Mouse (Mus musculus): ENCODE measurements around the gene Gpc4. TPM values are rescaled to one million over a fixed set of nuclear protein-coding genes. Genes with fewer than 3 reads are reported as not detected.

Gene Gpc4
- polyA plus RNA-seq, 1 experiment from 2014 or later, result 28.7 TPM

DNA sequence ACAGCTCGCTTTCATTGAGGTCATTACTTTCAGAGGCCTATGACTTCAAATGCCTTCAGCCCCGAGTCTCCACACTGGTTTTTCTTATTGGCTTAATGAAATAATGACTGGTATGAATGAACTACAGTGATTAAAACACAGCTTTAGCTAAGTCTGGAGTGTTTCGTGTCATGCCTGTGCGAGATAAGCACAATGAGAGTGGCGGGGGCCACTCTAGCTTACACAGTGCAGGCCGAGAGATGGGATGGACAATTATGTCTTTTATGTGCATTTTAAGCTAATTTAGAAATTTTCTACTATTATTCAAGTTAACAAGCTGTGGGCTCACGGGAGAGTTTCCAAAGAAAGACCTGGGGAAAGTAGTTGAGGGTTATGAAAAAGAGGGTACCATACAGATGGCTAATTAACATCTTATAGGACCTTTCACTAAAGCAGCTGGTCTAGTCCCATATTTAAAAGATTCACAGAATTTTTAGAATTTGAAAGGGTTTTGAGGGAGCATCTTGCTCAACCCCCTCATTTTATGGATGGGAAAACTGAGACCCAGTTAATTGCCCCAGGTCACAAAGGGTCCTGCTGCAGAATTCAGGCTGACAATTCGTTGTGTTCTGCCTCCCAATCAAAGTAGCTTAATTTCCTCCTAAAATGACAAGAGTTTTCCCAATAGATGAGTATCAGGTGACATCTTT is 78.0 kb downstream of the Gpc4 start:
- Histone ChIP-seq H3K9ac (no peak overlapping the region), H3K27ac (no peak overlapping the region), H3K4me2 (no peak overlapping the region), H3K9me3 (no peaks in the 10 kb centered on the region), H3K36me3 (no peaks in the 10 kb centered on the region), H3K4me1 (no peaks in the 10 kb centered on the region), H3K27me3 (replicated peaks) (no peaks in the 10 kb centered on the region), H3K4me3 (replicated peaks) (no peak overlapping the region)
- no peak for ATAC-seq (ENCODE audit: insufficient read depth, low FRiP score, low read depth)
- WGBS, result 82% methylated on average over 8 of the region's 8 CpGs

DNA sequence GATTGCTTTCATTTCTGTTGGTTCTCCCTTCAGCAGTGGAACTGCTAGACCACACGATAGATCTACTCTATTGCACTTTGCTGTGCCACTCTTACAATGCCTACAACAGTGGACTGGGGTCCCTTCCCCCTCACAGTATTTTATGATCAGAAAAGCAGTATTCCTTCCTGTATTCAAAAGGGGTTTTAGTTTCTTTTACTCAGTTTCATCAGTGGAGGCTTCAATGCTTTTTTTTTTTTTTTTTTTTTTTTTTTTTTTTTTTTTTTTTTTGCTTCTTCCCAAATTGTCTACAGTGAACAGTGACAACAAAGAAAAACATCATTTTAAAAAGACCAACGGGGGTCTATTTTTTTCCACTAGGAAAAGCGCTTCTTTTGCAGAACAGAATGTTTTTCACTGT is 81.5 kb downstream of the Gpc4 start:
- 72% methylated on average over 3 of the region's 3 CpGs for WGBS
- ATAC-seq (ENCODE audit: insufficient read depth, low FRiP score, low read depth), result no peak
- no peak overlapping the region for H3K4me3 ChIP-seq (replicated peaks)
- no peaks in the 10 kb centered on the region for H3K9me3 ChIP-seq
- no peak overlapping the region for H3K9ac ChIP-seq
- H3K27ac ChIP-seq, result no peak overlapping the region
- H3K4me1 ChIP-seq, result no peaks in the 10 kb centered on the region
- no peaks in the 10 kb centered on the region for H3K36me3 ChIP-seq
- H3K4me2 ChIP-seq, result no peak overlapping the region
- H3K27me3 ChIP-seq (replicated peaks), result no peaks in the 10 kb centered on the region

DNA sequence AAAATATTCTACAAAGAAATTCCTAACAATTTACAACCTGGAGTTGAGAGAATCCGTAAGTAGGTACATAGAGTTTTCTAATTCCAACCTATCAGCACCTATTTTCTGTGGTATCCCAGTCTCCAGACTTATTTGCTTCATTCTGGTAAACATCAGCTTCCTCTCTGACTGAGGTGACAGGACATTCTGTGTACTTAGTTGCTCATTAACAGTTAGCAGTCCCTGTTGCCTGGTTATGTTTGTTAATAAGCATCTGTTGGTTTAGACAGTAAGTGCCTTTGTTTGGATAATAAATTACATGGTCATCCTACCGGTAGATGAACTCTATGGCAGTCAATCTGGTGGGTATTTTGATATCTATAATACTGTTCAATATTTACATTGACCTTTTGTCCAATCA is 92.6 kb downstream of the Gpc4 start:
- H3K9me3 ChIP-seq, result no peaks in the 10 kb centered on the region
- no peak overlapping the region for H3K4me3 ChIP-seq (replicated peaks)
- H3K36me3 ChIP-seq, result no peaks in the 10 kb centered on the region
- H3K27me3 ChIP-seq (replicated peaks), result no peaks in the 10 kb centered on the region
- H3K4me2 ChIP-seq, result no peak overlapping the region
- WGBS, result 63% methylated on average over 2 of the region's 2 CpGs
- ATAC-seq (ENCODE audit: insufficient read depth, low FRiP score, low read depth), result no peak
- no peak overlapping the region for H3K27ac ChIP-seq
- no peaks in the 10 kb centered on the region for H3K4me1 ChIP-seq
- H3K9ac ChIP-seq, result no peak overlapping the region

DNA sequence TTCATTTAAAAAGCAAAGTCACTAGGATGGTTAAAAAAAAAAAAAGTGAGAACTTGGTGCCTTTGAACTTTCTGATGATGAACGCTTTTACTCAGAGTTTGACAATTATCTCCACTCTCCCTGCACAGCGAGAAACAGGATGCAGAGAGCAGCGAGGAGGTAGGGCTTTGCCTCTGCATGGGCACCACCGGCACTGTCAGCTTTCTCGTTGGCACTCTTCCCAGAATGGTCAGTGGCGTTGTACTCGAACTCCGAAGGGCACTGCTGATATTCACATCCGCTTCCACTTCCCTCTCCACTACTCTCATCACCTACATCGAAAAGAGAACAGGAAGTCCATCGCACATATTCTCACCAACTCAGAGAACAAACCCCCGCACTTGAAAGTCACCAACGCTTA is 111.6 kb downstream of the Gpc4 start:
- Histone ChIP-seq H3K9me3 (no peaks in the 10 kb centered on the region), H3K9ac (no peak overlapping the region), H3K4me1 (no peaks in the 10 kb centered on the region), H3K4me2 (no peak overlapping the region), H3K27ac (no peak overlapping the region), H3K36me3 (no peaks in the 10 kb centered on the region), H3K4me3 (replicated peaks) (no peak overlapping the region), H3K27me3 (replicated peaks) (no peaks in the 10 kb centered on the region)
- no peak for ATAC-seq (ENCODE audit: insufficient read depth, low FRiP score, low read depth)
- 69% methylated on average over 13 of the region's 13 CpGs for WGBS

DNA sequence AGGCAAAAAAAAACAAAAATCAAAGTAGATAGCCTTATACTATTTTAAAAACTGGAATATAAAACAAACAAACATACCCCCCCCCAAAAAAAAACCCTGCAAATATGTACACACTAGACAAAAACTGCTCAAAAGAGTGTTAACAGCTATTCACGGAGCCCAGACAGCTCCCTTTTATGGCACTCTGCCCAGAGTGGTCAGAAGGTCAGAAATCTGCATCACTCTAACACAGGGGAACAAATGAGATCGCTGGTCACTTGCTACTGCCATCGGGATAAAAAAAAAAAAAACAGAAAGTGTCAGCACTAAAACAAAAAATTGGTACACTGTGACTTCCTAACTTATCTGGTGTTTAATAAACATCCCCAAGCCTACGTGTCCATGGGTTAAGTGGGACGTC is 113.0 kb downstream of the Gpc4 start:
- no peaks in the 10 kb centered on the region for H3K27me3 ChIP-seq (replicated peaks)
- H3K9ac ChIP-seq, result no peak overlapping the region
- H3K36me3 ChIP-seq, result no peaks in the 10 kb centered on the region
- H3K4me3 ChIP-seq (replicated peaks), result no peak overlapping the region
- H3K4me1 ChIP-seq, result no peaks in the 10 kb centered on the region
- H3K9me3 ChIP-seq, result no peaks in the 10 kb centered on the region
- H3K27ac ChIP-seq, result no peak overlapping the region
- WGBS, result 51% methylated on average over 5 of the region's 5 CpGs
- no peak for ATAC-seq (ENCODE audit: insufficient read depth, low FRiP score, low read depth)
- no peak overlapping the region for H3K4me2 ChIP-seq

DNA sequence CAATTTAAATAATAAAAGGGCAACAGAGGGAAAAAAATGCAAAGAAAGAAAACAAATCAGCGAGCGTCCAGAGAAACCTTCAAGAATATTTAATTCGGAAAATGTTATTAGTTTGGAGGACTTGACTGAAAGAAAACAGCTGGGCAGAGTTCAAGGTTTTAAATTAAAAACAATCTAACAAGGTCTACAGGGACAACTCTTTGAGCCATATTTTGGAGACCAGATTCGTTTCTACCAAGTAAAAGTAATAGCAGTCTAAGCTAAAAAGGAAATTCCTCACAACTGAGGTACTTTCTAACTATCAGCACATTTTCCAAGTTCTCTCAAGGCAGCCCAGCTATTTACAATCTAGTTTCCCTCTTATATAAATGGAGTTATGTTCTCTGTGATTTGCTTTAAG is 114.1 kb downstream of the Gpc4 start:
- no peak overlapping the region for H3K4me2 ChIP-seq
- H3K27ac ChIP-seq, result no peak overlapping the region
- no peaks in the 10 kb centered on the region for H3K27me3 ChIP-seq (replicated peaks)
- WGBS, result 52% methylated on average over 4 of the region's 4 CpGs
- no peak for ATAC-seq (ENCODE audit: insufficient read depth, low FRiP score, low read depth)
- no peak overlapping the region for H3K9ac ChIP-seq
- H3K36me3 ChIP-seq, result no peaks in the 10 kb centered on the region
- H3K4me3 ChIP-seq (replicated peaks), result no peak overlapping the region
- H3K4me1 ChIP-seq, result no peaks in the 10 kb centered on the region
- H3K9me3 ChIP-seq, result no peaks in the 10 kb centered on the region

DNA sequence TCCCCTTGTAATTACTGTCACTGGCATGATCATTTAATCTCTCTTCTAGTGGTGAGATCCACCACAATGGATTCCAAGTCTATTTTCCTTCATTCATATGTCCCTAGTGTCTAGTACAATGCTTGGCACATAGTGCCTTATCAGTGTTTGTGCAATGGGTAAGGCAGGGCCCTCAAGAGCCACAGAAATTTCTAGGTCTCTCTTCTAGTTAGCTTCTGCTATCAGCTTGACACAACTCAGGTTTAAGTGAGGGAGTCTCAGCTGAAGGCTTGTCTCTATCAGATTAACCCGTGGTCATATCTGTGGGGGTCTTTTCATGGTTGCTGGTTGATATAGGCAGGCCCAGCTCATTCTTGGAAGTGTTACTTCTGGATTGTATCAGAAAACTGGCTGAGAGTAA is 125.2 kb downstream of the Gpc4 start:
- Histone ChIP-seq H3K36me3 (no peaks in the 10 kb centered on the region), H3K4me2 (no peak overlapping the region), H3K27ac (no peak overlapping the region), H3K4me1 (no peaks in the 10 kb centered on the region), H3K9me3 (no peaks in the 10 kb centered on the region), H3K4me3 (replicated peaks) (no peak overlapping the region), H3K27me3 (replicated peaks) (no peaks in the 10 kb centered on the region), H3K9ac (no peak overlapping the region)
- ATAC-seq (ENCODE audit: insufficient read depth, low FRiP score, low read depth), result no peak
- 63% methylated on average over 1 of the region's 1 CpGs for WGBS

DNA sequence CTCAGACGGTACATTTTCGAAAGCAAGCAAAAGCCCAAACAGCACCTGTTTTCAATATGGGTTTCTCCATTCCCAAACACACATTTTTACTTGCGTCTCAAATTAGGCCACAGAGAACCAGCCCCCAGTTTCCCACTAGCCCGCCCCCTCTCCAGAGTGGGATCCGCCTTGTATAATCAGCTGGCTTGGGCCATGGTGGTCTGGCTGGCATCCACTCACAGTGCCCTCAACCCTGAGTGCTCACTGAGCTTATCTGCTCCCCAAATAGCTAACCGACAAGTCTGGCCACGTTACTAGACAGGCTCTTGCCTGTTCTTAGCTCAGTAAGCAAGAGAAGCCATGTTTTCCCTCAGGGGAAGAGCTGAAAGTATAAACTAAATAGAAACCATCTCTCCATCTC is 134.9 kb downstream of the Gpc4 start:
- H3K4me3 ChIP-seq (replicated peaks), result no peak overlapping the region
- no peaks in the 10 kb centered on the region for H3K4me1 ChIP-seq
- H3K36me3 ChIP-seq, result no peaks in the 10 kb centered on the region
- H3K27ac ChIP-seq, result no peak overlapping the region
- no peak overlapping the region for H3K4me2 ChIP-seq
- no peak overlapping the region for H3K9ac ChIP-seq
- H3K27me3 ChIP-seq (replicated peaks), result no peaks in the 10 kb centered on the region
- no peaks in the 10 kb centered on the region for H3K9me3 ChIP-seq
- WGBS, result 76% methylated on average over 7 of the region's 7 CpGs
- no peak for ATAC-seq (ENCODE audit: insufficient read depth, low FRiP score, low read depth)

DNA sequence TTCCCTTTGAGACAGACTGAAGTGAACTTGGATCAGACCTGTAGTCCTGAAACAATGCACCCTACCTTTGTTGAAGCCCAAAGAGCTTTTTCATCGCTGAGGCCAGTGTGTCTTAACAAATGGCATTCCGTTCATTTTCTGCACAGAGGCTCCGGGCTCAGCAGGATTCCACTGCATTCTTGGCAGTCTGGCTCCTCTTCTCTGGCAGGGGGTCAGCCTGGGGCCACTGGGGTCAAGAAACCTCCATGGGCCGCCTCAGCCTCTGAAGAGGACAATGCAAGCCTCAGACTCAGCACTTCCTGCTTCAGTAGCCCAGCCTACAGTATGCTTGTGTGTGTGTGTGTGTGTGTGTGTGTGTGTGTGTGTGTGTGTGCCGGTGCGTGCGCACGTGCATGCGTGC is 147.4 kb downstream of the Gpc4 start:
- Histone ChIP-seq H3K27me3 (replicated peaks) (no peaks in the 10 kb centered on the region), H3K4me1 (no peaks in the 10 kb centered on the region), H3K9me3 (no peaks in the 10 kb centered on the region), H3K4me2 (no peak overlapping the region), H3K27ac (no peak overlapping the region), H3K4me3 (replicated peaks) (no peak overlapping the region), H3K36me3 (no peaks in the 10 kb centered on the region), H3K9ac (no peak overlapping the region)
- WGBS, result 63% methylated on average over 8 of the region's 9 CpGs
- no peak for ATAC-seq (ENCODE audit: insufficient read depth, low FRiP score, low read depth)

Other genes with a start within 250 kb of the Gpc4 start
- gene 1700080O16Rik, start 192.5 kb downstream of the Gpc4 start, polyA plus RNA-seq (2015; fragmentation: Nextera tagmentation; extraction: Ambion mirVana), result not detected in 2 replicates

Data from stomach, embryonic 15.5 days (tissue).